Mouse (Mus musculus): ENCODE measurements around the gene Asxl2.

GRCm38 (mm10) chr12:3463087-3463486 lies 36.4 kb downstream of the Asxl2 start:
- TF ChIP-seq CTCF (IDR thresholded peaks at IDR 0.05; ENCODE audit: borderline replicate concordance, control insufficient read depth, extremely low read depth, insufficient read depth, low read length, poor library complexity) (no peak), POLR2A (IDR thresholded peaks at IDR 0.05; ENCODE audit: control insufficient read depth, extremely low read depth, insufficient read depth, low read length, poor library complexity) (no peak)
